Mouse (Mus musculus) CH12.LX (cell line): Measurements from ENCODE around the gene Vps4a. TPM values are rescaled to one million over a fixed set of nuclear protein-coding genes. Genes with fewer than 3 reads are reported as not detected.

Experiments
- DNase-seq: peaks from one replicate; pipeline ENCODE4 v3.0.0-alpha.2; 2013; ENCODE audit errors: extremely low read depth
- H3K27ac ChIP-seq: 2 replicates; pipeline ENCODE4 v1.5.1; 2012; ENCODE audit warnings: low read depth, mild to moderate bottlenecking, control low read depth, moderate library complexity; ENCODE audit not compliant: insufficient read depth
- H3K27me3 ChIP-seq: replicated peaks from 2 replicates; pipeline ENCODE3; 2012; ENCODE audit warnings: inconsistent platforms
- H3K36me3 ChIP-seq, 2 experiments: replicated peaks in 1 of 2; 2 replicates each; pipeline versions ENCODE3 to v1.6.1; 2012; ENCODE audit warnings: inconsistent platforms in 1 of 2, low read length in 1 of 2, mild to moderate bottlenecking in 1 of 2, mixed read lengths in 1 of 2, moderate library complexity in 1 of 2; ENCODE audit not compliant: control insufficient read depth in 1 of 2, insufficient read depth in 1 of 2
- H3K4me1 ChIP-seq, 2 experiments: 2 replicates each; pipeline ENCODE4 v1.6.1; 2012; ENCODE audit warnings: inconsistent platforms in 1 of 2, moderate library complexity in 1 of 2; ENCODE audit not compliant: insufficient read depth in 2 of 2, control insufficient read depth in 1 of 2
- H3K4me2 ChIP-seq: 2 replicates; pipeline ENCODE4 v1.6.1; 2012; ENCODE audit warnings: low read depth, mild to moderate bottlenecking, control low read depth; ENCODE audit not compliant: poor library complexity, insufficient read depth, severe bottlenecking
- H3K4me3 ChIP-seq, 3 experiments: fragments of 150-350 bp in 1 of 3; sonication (generic) in 1 of 3; replicated peaks in 1 of 3; 2 replicates each; pipeline versions ENCODE3 to v1.5.1; 2011 to 2012; ENCODE audit warnings: low read depth in 2 of 3, low read length in 2 of 3, mild to moderate bottlenecking in 2 of 3, moderate library complexity in 2 of 3, control low read depth in 1 of 3, improper control_type of control experiment in 1 of 3, inconsistent platforms in 1 of 3, mixed read lengths in 1 of 3; ENCODE audit not compliant: poor library complexity in 1 of 3
- H3K79me2 ChIP-seq: replicated peaks from 2 replicates; pipeline ENCODE4 v1.6.1; 2012; ENCODE audit warnings: mild to moderate bottlenecking, moderate library complexity; ENCODE audit not compliant: control insufficient read depth, poor library complexity, insufficient read depth, severe bottlenecking; ENCODE audit errors: extremely low read depth
- H3K9ac ChIP-seq: 2 replicates; pipeline ENCODE4 v1.6.1; 2012; ENCODE audit warnings: low read depth, mild to moderate bottlenecking, control low read depth, moderate library complexity; ENCODE audit not compliant: insufficient read depth
- H3K9me3 ChIP-seq: replicated peaks from 2 replicates; pipeline ENCODE3; 2012; ENCODE audit warnings: low read length, inconsistent platforms, mixed read lengths
- CHD1 ChIP-seq: IDR thresholded peaks from 2 replicates; pipeline ENCODE4 v1.6.1; 2012; ENCODE audit warnings: low read depth, low read length, improper control_type of control experiment, inconsistent platforms
- CHD2 ChIP-seq: IDR thresholded peaks from 2 replicates; pipeline ENCODE4 v1.6.1; 2011; ENCODE audit warnings: low read length, improper control_type of control experiment
- CTCF ChIP-seq, 2 experiments: IDR thresholded peaks in 1 of 2; conservative IDR thresholded peaks in 1 of 2; 2 replicates each; pipeline ENCODE4 v1.5.1; 2011 to 2012; ENCODE audit warnings: low read depth in 2 of 2, low read length in 2 of 2, improper control_type of control experiment in 1 of 2, inconsistent platforms in 1 of 2, mild to moderate bottlenecking in 1 of 2, moderate library complexity in 1 of 2
- E2F4 ChIP-seq: IDR thresholded peaks from 2 replicates; pipeline ENCODE4 v1.6.1; 2011; ENCODE audit warnings: low read depth, low read length, improper control_type of control experiment; ENCODE audit not compliant: insufficient replicate concordance
- ELF1 ChIP-seq: IDR thresholded peaks from 2 replicates; pipeline ENCODE4 v1.6.1; 2014; ENCODE audit warnings: low read depth, mild to moderate bottlenecking, inconsistent platforms, low read length, improper control_type of control experiment
- EP300 ChIP-seq: IDR thresholded peaks from 2 replicates; pipeline ENCODE4 v1.6.1; 2011; ENCODE audit warnings: low read length, improper control_type of control experiment
- HCFC1 ChIP-seq: IDR thresholded peaks from 2 replicates; pipeline ENCODE4 v1.6.1; 2012; ENCODE audit warnings: low read depth, mild to moderate bottlenecking, inconsistent platforms, low read length, improper control_type of control experiment
- IRF4 ChIP-seq: IDR thresholded peaks from 2 replicates; pipeline ENCODE4 v1.6.1; 2014; ENCODE audit warnings: low read depth, mild to moderate bottlenecking, inconsistent platforms, low read length, improper control_type of control experiment
- JUN ChIP-seq: IDR thresholded peaks from 2 replicates; pipeline ENCODE4 v1.6.1; 2011; ENCODE audit warnings: low read depth, mild to moderate bottlenecking, low read length, improper control_type of control experiment, moderate library complexity; ENCODE audit not compliant: insufficient read depth
- MAFK ChIP-seq: IDR thresholded peaks from 2 replicates; pipeline ENCODE4 v1.6.1; 2011; ENCODE audit warnings: low read length, improper control_type of control experiment; ENCODE audit not compliant: insufficient replicate concordance
- MAX ChIP-seq: IDR thresholded peaks from 2 replicates; pipeline ENCODE4 v1.6.1; 2011; ENCODE audit warnings: low read length, improper control_type of control experiment
- MAZ ChIP-seq: IDR thresholded peaks from 2 replicates; pipeline ENCODE4 v1.6.1; 2012; ENCODE audit warnings: low read depth, mild to moderate bottlenecking, inconsistent platforms, low read length, improper control_type of control experiment, moderate library complexity
- MEF2A ChIP-seq: IDR thresholded peaks from 2 replicates; pipeline ENCODE4 v1.6.1; 2014; ENCODE audit warnings: low read depth, mild to moderate bottlenecking, inconsistent platforms, low read length, improper control_type of control experiment, borderline replicate concordance
- MYC ChIP-seq: IDR thresholded peaks from 2 replicates; pipeline ENCODE4 v1.6.1; 2011; ENCODE audit warnings: low read depth, mild to moderate bottlenecking, improper control_type of control experiment, low read length
- NELFE ChIP-seq: IDR thresholded peaks from 2 replicates; pipeline ENCODE4 v1.6.1; 2011; ENCODE audit warnings: low read depth, low read length, improper control_type of control experiment
- NRF1 ChIP-seq: IDR thresholded peaks from 2 replicates; pipeline ENCODE4 v1.6.1; 2014; ENCODE audit warnings: low read depth, mild to moderate bottlenecking, inconsistent platforms, low read length, improper control_type of control experiment, moderate library complexity
- PAX5 ChIP-seq: IDR thresholded peaks from 2 replicates; pipeline ENCODE4 v1.6.1; 2012; ENCODE audit warnings: low read length, inconsistent platforms, mixed read lengths
- POLR2A ChIP-seq: IDR thresholded peaks from 2 replicates; pipeline ENCODE4 v1.6.1; 2011; ENCODE audit warnings: low read depth, mild to moderate bottlenecking, improper control_type of control experiment, low read length
- RAD21 ChIP-seq: IDR thresholded peaks from 2 replicates; pipeline ENCODE4 v1.6.1; 2011; ENCODE audit warnings: low read depth, mild to moderate bottlenecking, low read length, improper control_type of control experiment, moderate library complexity
- RCOR1 ChIP-seq: conservative IDR thresholded peaks from 2 replicates; pipeline ENCODE4 v1.6.1; 2012; ENCODE audit warnings: low read depth, mild to moderate bottlenecking, inconsistent platforms, low read length, improper control_type of control experiment
- SMC3 ChIP-seq: IDR thresholded peaks from 2 replicates; pipeline ENCODE4 v1.6.1; 2011; ENCODE audit warnings: low read depth, low read length, improper control_type of control experiment
- TBP ChIP-seq: conservative IDR thresholded peaks from 2 replicates; pipeline ENCODE4 v1.6.1; 2011; ENCODE audit warnings: low read depth, low read length, improper control_type of control experiment
- UBTF ChIP-seq: IDR thresholded peaks from 2 replicates; pipeline ENCODE4 v1.6.1; 2012; ENCODE audit warnings: low read depth, mild to moderate bottlenecking, inconsistent platforms, low read length, improper control_type of control experiment, moderate library complexity
- USF2 ChIP-seq: conservative IDR thresholded peaks from 2 replicates; pipeline ENCODE4 v1.6.1; 2011; ENCODE audit warnings: low read depth, low read length, improper control_type of control experiment
- ZKSCAN1 ChIP-seq: IDR thresholded peaks from 2 replicates; pipeline ENCODE4 v1.6.1; 2012; ENCODE audit warnings: low read depth, inconsistent platforms, low read length, improper control_type of control experiment, borderline replicate concordance
- ZNF384 ChIP-seq: IDR thresholded peaks from 2 replicates; pipeline ENCODE4 v1.6.1; 2012; ENCODE audit warnings: low read depth, low read length, improper control_type of control experiment, inconsistent platforms
- dilution Hi-C: fragments of 300-500 bp; cut with MboI; formaldehyde crosslinking; loops from 2 replicates; pipeline ENCODE4 v1.14.3; 2020; ENCODE audit warnings: low sequenced_read_pairs; ENCODE audit not compliant: extremely low pct_unique_long_range_greater_than_20kb, extremely low pct_ligation_motif_present
- in situ Hi-C: fragments of 300-500 bp; cut with MboI; formaldehyde crosslinking; loops from 3 replicates; pipeline ENCODE4 v1.14.3; 2019; ENCODE audit warnings: low sequenced_read_pairs, low pct_ligation_motif_present, low pct_unique_long_range_greater_than_20kb, mixed read lengths
- polyA plus RNA-seq: library from polyadenylated mRNA; unstranded; fragments of >175 nt; gene quantifications from 2 replicates; pipeline ENCODE4 v1.2.1, GENCODE M21; 2012; ENCODE audit warnings: low read depth; ENCODE audit not compliant: insufficient read length
- total RNA-seq, 2 experiments: library from RNA; depleted of rRNA; stranded (reverse); fragments of 300-350 nt in 1 of 2; fragments of >200 nt in 1 of 2; gene quantifications; 2 replicates each; pipeline ENCODE4 v1.2.3; 2012 to 2014

Gene Vps4a
- total and polyA plus RNA-seq, 3 experiments: 26.9 to 31.4 (median 27.1) TPM

- Histone ChIP-seq H3K4me2 (no peak overlapping the region), H3K79me2 (no peaks in the 10 kb centered on the region), H3K27ac (no peak overlapping the region), H3K4me3 (no peak overlapping the region), H3K27me3 (no peaks in the 10 kb centered on the region), H3K36me3 (peaks cover 76 to 95% of the 10 kb centered on the region in 2 experiments), H3K4me1 (peaks cover 0 to 17% of the 10 kb centered on the region in 2 experiments; a peak in 2 of 4 replicates), H3K9me3 (no peaks in the 10 kb centered on the region), H3K9ac (no peak overlapping the region)
- dilution Hi-C loops: no loop called here
- in situ Hi-C loops: no loop called here
- TF ChIP-seq UBTF: no peak
- no peak for TF ChIP-seq MYC
- no peak for TF ChIP-seq ZKSCAN1
- no peak for TF ChIP-seq NRF1
- TF ChIP-seq CHD2: no peak
- no peak for TF ChIP-seq CTCF (conservative IDR thresholded peaks at IDR 0.05 in 1 of 2, IDR thresholded peaks at IDR 0.05 in 1 of 2; ENCODE audit: low read depth in 2 of 2, low read length in 2 of 2)
- TF ChIP-seq ELF1: no peak
- TF ChIP-seq MAFK: no peak
- TF ChIP-seq SMC3: no peak
- TF ChIP-seq EP300: no peak
- TF ChIP-seq MAX: no peak
- TF ChIP-seq RAD21: no peak
- TF ChIP-seq NELFE: no peak
- no peak for TF ChIP-seq E2F4
- DNase-seq: no peak
Observed at GRCm38 (mm10) chr8:107076239-107076888, 45.3 kb downstream of the Vps4a start.

- no peak overlapping the region for H3K27ac ChIP-seq
- H3K9me3 ChIP-seq: no peaks in the 10 kb centered on the region
- no peak overlapping the region for H3K4me2 ChIP-seq
- no peak overlapping the region for H3K9ac ChIP-seq
- no peak overlapping the region for H3K4me3 ChIP-seq
- DNase-seq: peak; percentile 32
- peaks cover 50 to 83% of the 10 kb centered on the region in 2 experiments for H3K36me3 ChIP-seq
- dilution Hi-C loops: no loop called here
- no peaks in the 10 kb centered on the region for H3K27me3 ChIP-seq
- in situ Hi-C loops: no loop called here
- H3K4me1 ChIP-seq: peaks cover 0 to 6% of the 10 kb centered on the region in 2 experiments; a peak in 2 of 4 replicates
- peaks cover 6% of the 10 kb centered on the region for H3K79me2 ChIP-seq
- TF ChIP-seq MEF2A: no peak
- TF ChIP-seq E2F4: no peak
- no peak for TF ChIP-seq IRF4
- no peak for TF ChIP-seq RCOR1
- peak; percentile 49 to 57 for TF ChIP-seq CTCF (conservative IDR thresholded peaks at IDR 0.05 in 1 of 2, IDR thresholded peaks at IDR 0.05 in 1 of 2; ENCODE audit: low read depth in 2 of 2, low read length in 2 of 2)
- TF ChIP-seq CHD1: no peak
- TF ChIP-seq NRF1: no peak
- TF ChIP-seq MAZ: no peak
- peak; percentile 32 for TF ChIP-seq RAD21
- no peak for TF ChIP-seq PAX5
- no peak for TF ChIP-seq USF2
- TF ChIP-seq HCFC1: no peak
- TF ChIP-seq ZNF384: no peak
- TF ChIP-seq SMC3: peak; percentile 7; the same call in 1 of the 2 replicates
- no peak for TF ChIP-seq TBP
- no peak for TF ChIP-seq JUN
- TF ChIP-seq POLR2A: no peak
Observed at GRCm38 (mm10) chr8:107085358-107085757, 54.3 kb downstream of the Vps4a start.
